Mouse (Mus musculus) embryonic facial prominence, embryonic 11.5 days (tissue): Measurements from ENCODE around the gene Thap3. TPM values are rescaled to one million over a fixed set of nuclear protein-coding genes. Genes with fewer than 3 reads are reported as not detected.

Experiments used
- ATAC-seq: fragments of 200-750 bp; cut with Nextera tagmentation; replicated peaks from 2 replicates; pipeline ENCODE4 v1.8.0; 2017; ENCODE audit warnings: low read depth; ENCODE audit not compliant: insufficient number of reproducible peaks, low FRiP score, low TSS enrichment
- DNase-seq: peaks from one replicate; pipeline ENCODE4 v3.0.0-alpha.2; 2015; ENCODE audit warnings: low spot score
- H3K27ac ChIP-seq: fragments of 300-500 bp; sonication (generic); replicated peaks from 2 replicates; pipeline ENCODE4 v1.5.1; 2014; ENCODE audit warnings: mild to moderate bottlenecking, low read depth, low read length, control low read depth
- H3K27me3 ChIP-seq: fragments of 300-500 bp; sonication (generic); 2 replicates; pipeline ENCODE4 v1.6.1; 2014; ENCODE audit warnings: mild to moderate bottlenecking, low read length, moderate library complexity, mixed read lengths; ENCODE audit not compliant: control insufficient read depth, insufficient read depth
- H3K36me3 ChIP-seq: fragments of 300-500 bp; sonication (generic); replicated peaks from 2 replicates; pipeline ENCODE4 v1.6.1; 2014; ENCODE audit warnings: low read depth, mild to moderate bottlenecking, low read length, moderate library complexity, mixed read lengths; ENCODE audit not compliant: control insufficient read depth, insufficient read depth
- H3K4me1 ChIP-seq: fragments of 300-500 bp; sonication (generic); 2 replicates; pipeline ENCODE4 v1.6.1; 2014; ENCODE audit warnings: low read length, mixed read lengths; ENCODE audit not compliant: control insufficient read depth, insufficient read depth
- H3K4me2 ChIP-seq: fragments of 300-500 bp; sonication (generic); 2 replicates; pipeline ENCODE4 v1.6.1; 2014; ENCODE audit warnings: low read depth, mild to moderate bottlenecking, control low read depth, low read length, moderate library complexity
- H3K4me3 ChIP-seq: fragments of 300-500 bp; sonication (generic); 2 replicates; pipeline ENCODE4 v1.5.1; 2014; ENCODE audit warnings: low read depth, low read length, control low read depth
- H3K9ac ChIP-seq: fragments of 300-500 bp; sonication (generic); replicated peaks from 2 replicates; pipeline ENCODE4 v1.6.1; 2014; ENCODE audit warnings: mild to moderate bottlenecking, control low read depth, low read length
- H3K9me3 ChIP-seq: fragments of 300-500 bp; sonication (generic); replicated peaks from 2 replicates; pipeline ENCODE4 v1.6.1; 2016; ENCODE audit warnings: mild to moderate bottlenecking, low read length, inconsistent platforms, mixed read lengths; ENCODE audit not compliant: control insufficient read depth
- WGBS: fragments of 180-500 bp; shearing (Covaris S2); extraction: QIAGEN DNeasy Blood & Tissue Kit; methylation state at CpG from one replicate; pipeline ENCODE4 v1.1.7; 2014; 5-methylcytosine and 5-hydroxymethylcytosine counted together
- polyA plus RNA-seq: library from polyadenylated mRNA; unstranded; fragments of >200 nt; fragmentation: Nextera tagmentation; extraction: Ambion mirVana; gene quantifications from 2 replicates; pipeline ENCODE4 v1.2.1, GENCODE M21; 2014

The Thap3 gene
- polyA plus RNA-seq, 1 experiment from 2014 or later: 22.4 TPM

GRCm38 (mm10) chr4:152008148-152008500 lies 19.3 kb upstream of the Thap3 start:
- peak overlapping the region; percentile 100 for H3K4me2 ChIP-seq
- H3K27ac ChIP-seq: no peak overlapping the region
- H3K36me3 ChIP-seq: no peaks in the 10 kb centered on the region
- ATAC-seq (no peak), DNase-seq (no peak)
- peaks cover 4% of the 10 kb centered on the region for H3K4me1 ChIP-seq
- 1% methylated on average over 14 of the region's 14 CpGs for WGBS
- H3K27me3 ChIP-seq: no peaks in the 10 kb centered on the region; the same call in 1 of the 2 replicates
- peak overlapping the region; percentile 46 for H3K9ac ChIP-seq
- H3K4me3 ChIP-seq: peak overlapping the region; percentile 73
- no peaks in the 10 kb centered on the region for H3K9me3 ChIP-seq

- peaks cover 4% of the 10 kb centered on the region for H3K4me1 ChIP-seq
- no peaks in the 10 kb centered on the region for H3K36me3 ChIP-seq
- ATAC-seq (no peak), DNase-seq (no peak)
- H3K27me3 ChIP-seq: no peaks in the 10 kb centered on the region; the same call in 1 of the 2 replicates
- no peaks in the 10 kb centered on the region for H3K9me3 ChIP-seq
- H3K9ac ChIP-seq: peak overlapping the region; percentile 23
- no peak overlapping the region for H3K27ac ChIP-seq
- WGBS: 7% methylated on average over 8 of the region's 8 CpGs
- peak overlapping the region; percentile 73 for H3K4me3 ChIP-seq
- H3K4me2 ChIP-seq: peak overlapping the region; percentile 100
Measured at GRCm38 (mm10) chr4:152007481-152008147, 18.8 kb upstream of the Thap3 start.

- Histone ChIP-seq H3K4me1 (peaks cover 4% of the 10 kb centered on the region), H3K27ac (no peak overlapping the region), H3K4me2 (no peak overlapping the region), H3K27me3 (no peaks in the 10 kb centered on the region; the same call in 1 of the 2 replicates), H3K36me3 (no peaks in the 10 kb centered on the region), H3K9me3 (no peaks in the 10 kb centered on the region), H3K9ac (no peak overlapping the region), H3K4me3 (no peak overlapping the region)
- ATAC-seq (no peak), DNase-seq (no peak)
- WGBS: 17% methylated on average over 3 of the region's 3 CpGs
Measured at GRCm38 (mm10) chr4:152006812-152007211, 18.0 kb upstream of the Thap3 start.

GRCm38 (mm10) chr4:152006137-152006536 lies 17.3 kb upstream of the Thap3 start:
- ATAC-seq: no peak

GRCm38 (mm10) chr4:152002063-152002462 lies 13.3 kb upstream of the Thap3 start:
- Histone ChIP-seq H3K27ac (no peak overlapping the region), H3K4me2 (no peak overlapping the region), H3K9me3 (no peaks in the 10 kb centered on the region), H3K4me3 (no peak overlapping the region), H3K36me3 (no peaks in the 10 kb centered on the region), H3K9ac (no peak overlapping the region), H3K27me3 (no peaks in the 10 kb centered on the region), H3K4me1 (no peaks in the 10 kb centered on the region)
- DNase-seq (no peak), ATAC-seq (no peak)
- WGBS: 91% methylated on average over 3 of the region's 3 CpGs

More at GRCm38 (mm10) chr4:152006137-152006536, 17.3 kb upstream of the Thap3 start:
- H3K4me2 ChIP-seq: no peak overlapping the region
- peaks cover 4% of the 10 kb centered on the region for H3K4me1 ChIP-seq
- H3K9me3 ChIP-seq: no peaks in the 10 kb centered on the region
- no peak overlapping the region for H3K4me3 ChIP-seq
- no peak overlapping the region for H3K27ac ChIP-seq
- 78% methylated on average over 6 of the region's 6 CpGs for WGBS
- H3K9ac ChIP-seq: no peak overlapping the region
- no peaks in the 10 kb centered on the region for H3K36me3 ChIP-seq
- DNase-seq: no peak
- no peaks in the 10 kb centered on the region; the same call in 1 of the 2 replicates for H3K27me3 ChIP-seq

GRCm38 (mm10) chr4:152001335-152001734 lies 12.5 kb upstream of the Thap3 start:
- Histone ChIP-seq H3K4me1 (no peaks in the 10 kb centered on the region), H3K9me3 (no peaks in the 10 kb centered on the region), H3K4me2 (no peak overlapping the region), H3K36me3 (no peaks in the 10 kb centered on the region), H3K4me3 (no peak overlapping the region), H3K27ac (no peak overlapping the region), H3K9ac (no peak overlapping the region), H3K27me3 (no peaks in the 10 kb centered on the region)
- DNase-seq (no peak), ATAC-seq (no peak)
- WGBS: 69% methylated on average over 4 of the region's 4 CpGs

- no peak overlapping the region for H3K9ac ChIP-seq
- WGBS: 47% methylated on average over 4 of the region's 4 CpGs
- no peak for DNase-seq
Measured at GRCm38 (mm10) chr4:152000906-152001305, 12.1 kb upstream of the Thap3 start.

GRCm38 (mm10) chr4:151999481-151999880 lies 10.7 kb upstream of the Thap3 start:
- no peak overlapping the region for H3K27ac ChIP-seq
- H3K9ac ChIP-seq: no peak overlapping the region
- peaks cover under 1% of the 10 kb centered on the region; the same call in 1 of the 2 replicates for H3K4me1 ChIP-seq
- no peaks in the 10 kb centered on the region for H3K27me3 ChIP-seq
- DNase-seq (no peak), ATAC-seq (no peak)
- H3K36me3 ChIP-seq: no peaks in the 10 kb centered on the region
- no peaks in the 10 kb centered on the region for H3K9me3 ChIP-seq
- no peak overlapping the region for H3K4me3 ChIP-seq
- no peak overlapping the region for H3K4me2 ChIP-seq
- WGBS: 39% methylated on average over 3 of the region's 3 CpGs

More at GRCm38 (mm10) chr4:152000906-152001305, 12.1 kb upstream of the Thap3 start:
- Histone ChIP-seq H3K4me1 (no peaks in the 10 kb centered on the region), H3K4me2 (no peak overlapping the region), H3K27ac (no peak overlapping the region), H3K27me3 (no peaks in the 10 kb centered on the region), H3K36me3 (no peaks in the 10 kb centered on the region), H3K4me3 (no peak overlapping the region), H3K9me3 (no peaks in the 10 kb centered on the region)
- ATAC-seq: no peak
